Mouse (Mus musculus) cortical plate, adult 2 months (tissue): Measurements from ENCODE around the gene Gfod1.

ENCODE experiments used
- CTCF ChIP-seq: fragments of 200-500 bp; IDR thresholded peaks from 2 replicates; pipeline ENCODE4 v1.5.1; 2011; ENCODE audit warnings: mild to moderate bottlenecking, control low read depth, low read length; ENCODE audit not compliant: insufficient read depth; ENCODE audit errors: extremely low read depth
- POLR2A ChIP-seq: fragments of 200-500 bp; IDR thresholded peaks from 2 replicates; pipeline ENCODE4 v1.6.1; 2011; ENCODE audit warnings: mild to moderate bottlenecking, low read length, control low read depth; ENCODE audit not compliant: insufficient read depth; ENCODE audit errors: extremely low read depth

DNA sequence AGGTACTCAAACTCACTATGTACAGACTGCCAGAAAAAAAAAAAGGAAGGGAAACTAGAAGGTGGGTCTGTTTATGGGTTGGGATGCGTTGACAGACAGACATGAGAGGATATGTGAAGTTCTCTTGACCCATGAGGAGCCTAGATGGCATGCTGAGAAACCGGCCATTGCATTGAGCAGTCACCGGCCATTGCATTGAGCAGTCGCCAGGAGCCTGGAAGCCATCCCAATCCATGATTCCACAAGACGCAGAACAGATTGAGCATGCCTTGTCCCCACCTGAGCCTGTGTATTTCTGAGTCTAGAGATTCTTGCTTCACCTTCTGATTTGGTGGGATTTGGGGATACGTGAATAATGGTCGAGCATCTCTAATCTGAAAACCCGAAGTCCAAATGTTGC, 110.0 kb downstream of the Gfod1 start:
- TF ChIP-seq CTCF (no peak), POLR2A (no peak)
